Mouse (Mus musculus): ENCODE measurements around the gene Abcf2.

The Abcf2 gene

GRCm38 (mm10) chr5:24527780-24528179 lies 49.5 kb downstream of the Abcf2 start:
- WGBS = 47% methylated on average over 6 of the region's 6 CpGs

GRCm38 (mm10) chr5:24526889-24527230 lies 50.4 kb downstream of the Abcf2 start, which contains the start of gene Gbx1:
Gene Gbx1, minus strand, starts transcription at chr5:24527202.
- WGBS = under 1% methylated on average over 46 of the region's 49 CpGs

- WGBS = under 1% methylated on average over 91 of the region's 109 CpGs
Observed at GRCm38 (mm10) chr5:24526190-24526888, 50.9 kb downstream of the Abcf2 start.

GRCm38 (mm10) chr5:24525360-24526189 lies 51.7 kb downstream of the Abcf2 start:
- 10% methylated on average over 34 of the region's 34 CpGs for WGBS

GRCm38 (mm10) chr5:24524522-24524921 lies 52.7 kb downstream of the Abcf2 start:
- WGBS = 33% methylated on average over 4 of the region's 4 CpGs

GRCm38 (mm10) chr5:24523806-24524205 lies 53.5 kb downstream of the Abcf2 start:
- 77% methylated on average over 8 of the region's 8 CpGs for WGBS

- WGBS = 74% methylated on average over 8 of the region's 8 CpGs
Observed at GRCm38 (mm10) chr5:24521366-24521765, 55.9 kb downstream of the Abcf2 start.
